Mouse (Mus musculus) liver, embryonic 14.5 days (tissue): Measurements from ENCODE around the gene Maml3. TPM values are rescaled to one million over a fixed set of nuclear protein-coding genes. Genes with fewer than 3 reads are reported as not detected.

Experiments
- ATAC-seq: fragments of 200-750 bp; cut with Nextera tagmentation; 2 replicates; pipeline ENCODE4 v1.8.0; 2017; ENCODE audit warnings: moderate number of reproducible peaks, mild to moderate bottlenecking, moderate library complexity; ENCODE audit not compliant: insufficient read depth
- DNase-seq, 3 experiments: peaks; one replicate each; pipeline ENCODE4 v3.0.0-alpha.2; 2012 to 2013; ENCODE audit warnings: low read depth in 3 of 3, low spot score in 3 of 3
- H3K27ac ChIP-seq: fragments of 300-500 bp; sonication (generic); 2 replicates; pipeline ENCODE4 v1.5.1; 2014; ENCODE audit warnings: moderate library complexity, mild to moderate bottlenecking, control low read depth, inconsistent platforms
- H3K27me3 ChIP-seq: fragments of 300-500 bp; sonication (generic); 2 replicates; pipeline ENCODE4 v1.6.1; 2014; ENCODE audit warnings: mild to moderate bottlenecking, low read length, moderate library complexity; ENCODE audit not compliant: control insufficient read depth, insufficient read depth
- H3K36me3 ChIP-seq: fragments of 300-500 bp; sonication (generic); replicated peaks from 2 replicates; pipeline ENCODE4 v1.6.1; 2014; ENCODE audit warnings: low read depth; ENCODE audit not compliant: control insufficient read depth, insufficient read depth
- H3K4me1 ChIP-seq, 2 experiments: fragments of 200-500 bp in 1 of 2; fragments of 300-500 bp in 1 of 2; sonication (generic) in 1 of 2; replicated peaks; 2 replicates each; pipeline ENCODE4 v1.6.1; 2012 to 2014; ENCODE audit warnings: antibody characterized with exemption in 1 of 2, inconsistent platforms in 1 of 2, low read length in 1 of 2; ENCODE audit not compliant: control insufficient read depth in 2 of 2, insufficient read depth in 2 of 2
- H3K4me2 ChIP-seq: fragments of 300-500 bp; sonication (generic); 2 replicates; pipeline ENCODE4 v1.6.1; 2014; ENCODE audit warnings: low read depth, mild to moderate bottlenecking, control low read depth, moderate library complexity
- H3K4me3 ChIP-seq, 2 experiments: fragments of 200-500 bp in 1 of 2; fragments of 300-500 bp in 1 of 2; sonication (generic) in 1 of 2; 2 replicates each; pipeline ENCODE4 v1.5.1; 2012 to 2014; ENCODE audit warnings: low read depth in 2 of 2, low read length in 2 of 2, mild to moderate bottlenecking in 2 of 2, control low read depth in 1 of 2, inconsistent platforms in 1 of 2, moderate library complexity in 1 of 2; ENCODE audit not compliant: insufficient read depth in 1 of 2
- H3K9ac ChIP-seq: fragments of 300-500 bp; sonication (generic); replicated peaks from 2 replicates; pipeline ENCODE4 v1.6.1; 2014; ENCODE audit warnings: mild to moderate bottlenecking, control low read depth, moderate library complexity
- H3K9me3 ChIP-seq: fragments of 300-500 bp; sonication (generic); 2 replicates; pipeline ENCODE4 v1.6.1; 2016; ENCODE audit warnings: low read length, mixed read lengths; ENCODE audit not compliant: control insufficient read depth
- CTCF ChIP-seq: IDR thresholded peaks from 2 replicates; pipeline ENCODE4 v1.5.1; 2016; ENCODE audit warnings: antibody characterized with exemption, low read depth, control low read depth
- EP300 ChIP-seq: IDR thresholded peaks from 2 replicates; pipeline ENCODE4 v1.6.1; 2016; ENCODE audit warnings: antibody characterized with exemption, low read depth
- WGBS: fragments of 180-500 bp; shearing (Covaris S2); extraction: QIAGEN DNeasy Blood & Tissue Kit; methylation state at CpG from one replicate; pipeline ENCODE4 v1.1.7; 2014; ENCODE audit not compliant: insufficient replicate concordance; 5-methylcytosine and 5-hydroxymethylcytosine counted together
- polyA plus RNA-seq, 2 experiments: library from polyadenylated mRNA; depleted of rRNA in 1 of 2; stranded (reverse) in 1 of 2; unstranded in 1 of 2; fragments of >200 nt; fragmentation: Nextera tagmentation in 1 of 2; extraction: Ambion mirVana in 1 of 2; gene quantifications; 2 replicates each; pipeline versions ENCODE4 v1.2.1 to v1.2.3; 2012 to 2014

Gene Maml3
- polyA plus RNA-seq, 2 experiments: 0.57 to 0.71 TPM

GRCm38 (mm10) chr3:51686316-51686715 is 418.6 kb downstream of the Maml3 start:
- Histone ChIP-seq H3K4me1 (peaks cover 11 to 16% of the 10 kb centered on the region in 2 experiments), H3K27me3 (no peaks in the 10 kb centered on the region), H3K9ac (no peak overlapping the region), H3K9me3 (no peaks in the 10 kb centered on the region), H3K4me2 (no peak overlapping the region), H3K36me3 (no peaks in the 10 kb centered on the region), H3K27ac (no peak overlapping the region), H3K4me3 (no peak overlapping the region)
- 79% methylated on average over 6 of the region's 6 CpGs for WGBS
- DNase-seq (no peak), ATAC-seq (no peak)
- TF ChIP-seq EP300 (no peak), CTCF (no peak)

GRCm38 (mm10) chr3:51685539-51685938 is 419.3 kb downstream of the Maml3 start:
- DNase-seq: no peak
- TF ChIP-seq CTCF (no peak), EP300 (no peak)
- peaks cover 11 to 16% of the 10 kb centered on the region in 2 experiments for H3K4me1 ChIP-seq
- no peaks in the 10 kb centered on the region for H3K36me3 ChIP-seq
- no peak overlapping the region for H3K4me3 ChIP-seq
- ATAC-seq: no peak
- H3K4me2 ChIP-seq: no peak overlapping the region
- WGBS: 78% methylated on average over 6 of the region's 6 CpGs
- H3K9ac ChIP-seq: no peak overlapping the region
- no peak overlapping the region for H3K27ac ChIP-seq
- H3K27me3 ChIP-seq: no peaks in the 10 kb centered on the region
- H3K9me3 ChIP-seq: no peaks in the 10 kb centered on the region

- peaks cover 43 to 45% of the 10 kb centered on the region in 2 experiments for H3K4me1 ChIP-seq
- ATAC-seq: no peak
- no peaks in the 10 kb centered on the region for H3K36me3 ChIP-seq
- H3K9me3 ChIP-seq: no peaks in the 10 kb centered on the region
- H3K4me2 ChIP-seq: no peak overlapping the region
- WGBS: 47% methylated on average over 3 of the region's 3 CpGs
- no peak overlapping the region for H3K27ac ChIP-seq
- DNase-seq: no peak
- TF ChIP-seq CTCF (no peak), EP300 (no peak)
- no peak overlapping the region for H3K9ac ChIP-seq
- no peaks in the 10 kb centered on the region for H3K27me3 ChIP-seq
- H3K4me3 ChIP-seq: no peak overlapping the region
Observed at GRCm38 (mm10) chr3:51674963-51675362, 429.9 kb downstream of the Maml3 start.

GRCm38 (mm10) chr3:51673408-51674086 is 431.3 kb downstream of the Maml3 start:
- no peak overlapping the region for H3K4me2 ChIP-seq
- ATAC-seq (no peak), DNase-seq (no peak)
- TF ChIP-seq EP300: no peak
- peak; percentile 67 for TF ChIP-seq CTCF
- no peaks in the 10 kb centered on the region for H3K9me3 ChIP-seq
- no peaks in the 10 kb centered on the region for H3K36me3 ChIP-seq
- H3K27ac ChIP-seq: no peak overlapping the region
- 65% methylated on average over 21 of the region's 21 CpGs for WGBS
- peak overlapping the region; percentile 9; the same call in 1 of the 2 replicates for H3K9ac ChIP-seq
- no peaks in the 10 kb centered on the region for H3K27me3 ChIP-seq
- peaks cover 45 to 51% of the 10 kb centered on the region in 2 experiments for H3K4me1 ChIP-seq
- H3K4me3 ChIP-seq: no peak overlapping the region

- no peak for ATAC-seq
- TF ChIP-seq EP300 (no peak), CTCF (no peak)
- Histone ChIP-seq H3K9ac (no peak overlapping the region), H3K4me2 (no peak overlapping the region; the same call in 1 of the 2 replicates), H3K4me1 (peaks cover 45 to 51% of the 10 kb centered on the region in 2 experiments), H3K27me3 (no peaks in the 10 kb centered on the region), H3K4me3 (no peak overlapping the region), H3K36me3 (no peaks in the 10 kb centered on the region), H3K9me3 (no peaks in the 10 kb centered on the region), H3K27ac (peak overlapping the region; percentile 43)
- WGBS: 8% methylated on average over 4 of the region's 4 CpGs
- DNase-seq: no peak
Observed at GRCm38 (mm10) chr3:51672631-51673030, 432.2 kb downstream of the Maml3 start.
